Mouse (Mus musculus) embryonic fibroblast, embryonic 13.5 days (primary cell): ENCODE results near the gene Cckar. TPM values are rescaled to one million over a fixed set of nuclear protein-coding genes. Genes with fewer than 3 reads are reported as not detected.

ENCODE experiments used
- H3K27ac ChIP-seq: 2 replicates; pipeline ENCODE4 v1.5.1; 2012; ENCODE audit warnings: low read length, control low read depth, inconsistent platforms; ENCODE audit not compliant: insufficient read depth
- H3K4me1 ChIP-seq: 2 replicates; pipeline ENCODE4 v1.6.1; 2011; ENCODE audit warnings: low read length; ENCODE audit not compliant: control insufficient read depth, insufficient read depth
- H3K4me3 ChIP-seq: 2 replicates; pipeline ENCODE4 v1.5.1; 2011; ENCODE audit warnings: mild to moderate bottlenecking, control low read depth, low read length; ENCODE audit not compliant: insufficient read depth
- CTCF ChIP-seq: IDR thresholded peaks from 2 replicates; pipeline ENCODE4 v1.5.1; 2011; ENCODE audit warnings: mild to moderate bottlenecking, control low read depth, low read length, moderate library complexity, borderline replicate concordance; ENCODE audit not compliant: insufficient read depth
- POLR2A ChIP-seq: IDR thresholded peaks from 2 replicates; pipeline ENCODE4 v1.6.1; 2011; ENCODE audit warnings: low read depth, mild to moderate bottlenecking, control low read depth, low read length, moderate library complexity
- polyA plus RNA-seq: library from polyadenylated mRNA; stranded (reverse); fragments of >200 nt; gene quantifications from 2 replicates; pipeline ENCODE4 v1.2.4, GENCODE M21; 2011; ENCODE audit warnings: low read depth; ENCODE audit not compliant: missing spikeins, insufficient read length

Cckar gene
- polyA plus RNA-seq, 1 experiment, result not detected

DNA sequence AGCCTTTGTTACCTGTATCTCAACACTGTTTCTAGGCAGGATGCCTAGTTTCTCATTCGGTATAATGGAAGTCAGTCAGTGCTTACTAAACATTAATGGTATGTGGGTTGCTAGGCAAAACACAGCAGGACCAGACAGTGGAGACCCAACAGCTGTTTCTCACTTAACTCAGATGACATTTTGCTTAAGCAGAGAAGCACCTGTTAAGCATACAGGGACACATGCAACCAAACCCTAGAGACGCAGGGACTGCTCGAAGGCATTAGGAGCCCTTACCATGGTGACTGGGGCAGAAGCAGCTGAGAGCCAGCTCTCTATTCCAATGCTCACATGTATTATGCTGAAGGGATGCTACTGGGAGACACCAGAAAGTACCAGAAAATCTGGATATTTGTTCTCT, 10.8 kb downstream of the Cckar start:
- TF ChIP-seq CTCF (no peak), POLR2A (no peak)
- Histone ChIP-seq H3K27ac (no peak overlapping the region), H3K4me1 (no peaks in the 10 kb centered on the region), H3K4me3 (no peak overlapping the region)

DNA sequence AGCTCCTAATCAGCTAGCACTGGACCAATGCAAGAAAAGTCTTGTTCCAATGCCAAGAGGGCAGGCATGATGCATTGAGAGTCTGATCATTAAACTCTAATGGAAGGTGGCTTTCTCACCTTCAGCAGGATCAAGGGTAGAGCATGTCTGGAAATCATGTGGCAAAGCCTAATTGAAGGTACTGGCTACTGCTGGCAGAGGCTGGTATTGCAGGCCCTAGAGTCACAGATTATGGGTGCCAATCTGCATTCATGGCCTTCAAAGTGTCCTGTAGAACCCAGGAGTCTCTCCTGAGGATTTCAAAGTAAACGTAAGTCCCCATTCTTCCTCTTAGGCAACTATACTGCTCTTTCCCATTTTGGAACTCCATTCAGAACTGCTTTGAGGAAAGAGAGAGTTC, 14.8 kb downstream of the Cckar start:
- Histone ChIP-seq H3K4me1 (no peaks in the 10 kb centered on the region), H3K27ac (no peak overlapping the region), H3K4me3 (no peak overlapping the region)
- no peak for TF ChIP-seq POLR2A
- TF ChIP-seq CTCF, result no peak

DNA sequence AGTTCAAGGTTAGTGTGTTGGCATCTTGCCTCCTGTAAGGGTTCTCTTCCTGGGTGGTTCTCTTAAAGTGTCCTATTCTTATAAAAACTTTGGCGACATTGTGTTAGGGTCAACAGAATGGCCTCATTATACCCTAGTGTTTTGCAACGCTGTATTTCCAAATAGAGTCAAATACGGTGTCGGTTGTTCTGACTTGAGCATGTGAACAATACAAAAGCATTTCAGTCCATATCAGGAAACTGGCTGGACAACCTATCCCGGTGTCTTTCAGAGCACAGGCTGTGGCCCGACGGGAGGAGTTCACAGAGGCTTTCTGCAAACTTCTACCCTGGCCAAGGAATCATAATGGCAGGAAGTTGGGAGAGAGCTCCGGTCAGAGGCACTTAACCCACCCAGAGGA, 15.4 kb downstream of the Cckar start:
- Histone ChIP-seq H3K4me1 (no peaks in the 10 kb centered on the region), H3K27ac (no peak overlapping the region), H3K4me3 (no peak overlapping the region)
- no peak for TF ChIP-seq CTCF
- no peak for TF ChIP-seq POLR2A

- no peak overlapping the region for H3K4me3 ChIP-seq
- H3K4me1 ChIP-seq, result no peaks in the 10 kb centered on the region
- H3K27ac ChIP-seq, result no peak overlapping the region
- TF ChIP-seq CTCF (no peak), POLR2A (no peak)
Measured at GRCm38 (mm10) chr5:53691577-53691976, 15.9 kb downstream of the Cckar start.

GRCm38 (mm10) chr5:53688326-53688725, 19.2 kb downstream of the Cckar start:
- TF ChIP-seq POLR2A, result no peak
- TF ChIP-seq CTCF, result no peak
- Histone ChIP-seq H3K4me1 (no peaks in the 10 kb centered on the region), H3K4me3 (no peak overlapping the region), H3K27ac (no peak overlapping the region)

- Histone ChIP-seq H3K4me3 (no peak overlapping the region), H3K27ac (no peak overlapping the region), H3K4me1 (no peaks in the 10 kb centered on the region)
- TF ChIP-seq POLR2A, result no peak
- TF ChIP-seq CTCF, result no peak
Measured at GRCm38 (mm10) chr5:53686379-53686778, 21.1 kb downstream of the Cckar start.

GRCm38 (mm10) chr5:53685623-53686022, 21.9 kb downstream of the Cckar start:
- Histone ChIP-seq H3K27ac (no peak overlapping the region), H3K4me3 (no peak overlapping the region), H3K4me1 (no peaks in the 10 kb centered on the region)
- no peak for TF ChIP-seq POLR2A
- TF ChIP-seq CTCF, result no peak

GRCm38 (mm10) chr5:53684417-53684816, 23.1 kb downstream of the Cckar start:
- TF ChIP-seq POLR2A (no peak), CTCF (no peak)
- no peaks in the 10 kb centered on the region for H3K4me1 ChIP-seq
- H3K4me3 ChIP-seq, result no peak overlapping the region
- H3K27ac ChIP-seq, result no peak overlapping the region

- TF ChIP-seq POLR2A (no peak), CTCF (no peak)
- no peak overlapping the region for H3K27ac ChIP-seq
- H3K4me1 ChIP-seq, result no peaks in the 10 kb centered on the region
- no peak overlapping the region for H3K4me3 ChIP-seq
Measured at GRCm38 (mm10) chr5:53683916-53684315, 23.6 kb downstream of the Cckar start.

DNA sequence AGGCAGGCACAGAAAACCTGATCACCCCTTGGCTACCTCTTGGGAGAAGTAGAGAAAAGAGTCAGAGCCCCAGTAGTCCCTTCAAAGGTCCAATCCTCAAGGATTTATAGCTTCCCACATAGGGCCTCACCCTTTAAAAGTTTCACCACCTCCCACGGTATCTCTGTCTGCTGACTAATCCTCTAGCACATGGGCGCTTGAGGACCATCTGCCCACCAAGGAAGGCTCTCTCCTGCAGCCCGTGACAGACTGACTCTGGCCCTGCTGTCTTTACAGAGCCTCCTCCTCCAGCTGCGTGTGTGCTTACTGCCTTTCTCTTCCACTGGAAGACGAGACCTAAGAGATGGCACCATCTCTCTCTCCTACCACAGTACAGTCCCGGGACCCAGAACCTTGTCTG, 27.9 kb downstream of the Cckar start:
- no peak overlapping the region for H3K27ac ChIP-seq
- H3K4me3 ChIP-seq, result no peak overlapping the region
- TF ChIP-seq CTCF, result no peak
- TF ChIP-seq POLR2A, result no peak
- H3K4me1 ChIP-seq, result peaks cover 4% of the 10 kb centered on the region; the same call in 1 of the 2 replicates
